Mouse (Mus musculus) embryonic fibroblast, embryonic 13.5 days (primary cell): ENCODE data around the gene Qtrt1. TPM values are rescaled to one million over a fixed set of nuclear protein-coding genes. Genes with fewer than 3 reads are reported as not detected.
A peak's percentile ranks its signal among the peaks of the same experiment; 100 is the strongest.

Experiments
- H3K27ac ChIP-seq: 2 replicates; pipeline ENCODE4 v1.5.1; 2012; ENCODE audit warnings: low read length, control low read depth, inconsistent platforms; ENCODE audit not compliant: insufficient read depth
- H3K4me1 ChIP-seq: 2 replicates; pipeline ENCODE4 v1.6.1; 2011; ENCODE audit warnings: low read length; ENCODE audit not compliant: control insufficient read depth, insufficient read depth
- H3K4me3 ChIP-seq: 2 replicates; pipeline ENCODE4 v1.5.1; 2011; ENCODE audit warnings: mild to moderate bottlenecking, control low read depth, low read length; ENCODE audit not compliant: insufficient read depth
- CTCF ChIP-seq: IDR thresholded peaks from 2 replicates; pipeline ENCODE4 v1.5.1; 2011; ENCODE audit warnings: mild to moderate bottlenecking, control low read depth, low read length, moderate library complexity, borderline replicate concordance; ENCODE audit not compliant: insufficient read depth
- POLR2A ChIP-seq: IDR thresholded peaks from 2 replicates; pipeline ENCODE4 v1.6.1; 2011; ENCODE audit warnings: low read depth, mild to moderate bottlenecking, control low read depth, low read length, moderate library complexity
- polyA plus RNA-seq: library from polyadenylated mRNA; stranded (reverse); fragments of >200 nt; gene quantifications from 2 replicates; pipeline ENCODE4 v1.2.4, GENCODE M21; 2011; ENCODE audit warnings: low read depth; ENCODE audit not compliant: missing spikeins, insufficient read length

Gene Qtrt1
- polyA plus RNA-seq, 1 experiment = 30.0 TPM

DNA sequence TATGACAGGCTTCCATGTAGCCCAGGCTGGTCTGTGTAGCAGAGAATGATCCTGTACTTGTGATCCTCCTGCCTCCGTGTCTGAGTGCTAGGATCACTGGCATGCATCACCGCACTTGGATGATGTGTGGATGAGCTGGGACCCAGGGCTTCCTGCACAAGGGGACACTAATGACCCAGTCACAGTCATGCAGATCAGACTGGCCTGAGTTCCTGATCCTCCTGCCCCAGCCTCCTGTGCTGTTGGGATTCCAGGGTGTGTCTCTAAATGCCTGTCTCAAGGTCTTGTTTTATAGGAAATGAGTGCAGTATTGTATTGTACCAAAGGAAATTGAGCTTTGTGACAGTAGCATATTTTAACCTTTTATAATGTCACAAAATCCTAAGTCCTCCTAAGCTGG is 6.2 kb downstream of the Qtrt1 start:
- TF ChIP-seq CTCF (no peak), POLR2A (no peak)
- H3K4me3 ChIP-seq = no peak overlapping the region
- no peaks in the 10 kb centered on the region for H3K4me1 ChIP-seq
- no peak overlapping the region for H3K27ac ChIP-seq

DNA sequence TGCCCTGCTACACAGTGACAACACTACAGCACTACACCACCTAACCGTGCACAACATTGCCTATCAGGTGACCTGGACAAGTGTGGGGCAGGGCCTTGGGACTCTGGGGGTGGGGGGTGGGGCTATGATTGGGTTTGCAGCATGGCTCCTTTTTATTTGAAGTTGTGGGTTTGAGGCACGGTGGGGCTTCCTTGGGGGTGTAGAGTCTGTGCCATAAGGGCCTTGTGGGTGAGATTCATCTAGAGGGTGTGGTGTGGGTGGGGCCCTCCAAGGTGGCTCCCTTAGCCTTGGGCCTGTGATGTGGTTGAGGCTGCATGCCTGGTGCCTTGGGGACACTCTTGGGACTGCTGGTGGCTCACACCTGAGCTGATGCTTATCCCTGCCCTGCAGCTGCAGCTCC is 8.0 kb downstream of the Qtrt1 start:
- Histone ChIP-seq H3K27ac (no peak overlapping the region), H3K4me1 (no peaks in the 10 kb centered on the region), H3K4me3 (no peak overlapping the region)
- no peak for TF ChIP-seq POLR2A

DNA sequence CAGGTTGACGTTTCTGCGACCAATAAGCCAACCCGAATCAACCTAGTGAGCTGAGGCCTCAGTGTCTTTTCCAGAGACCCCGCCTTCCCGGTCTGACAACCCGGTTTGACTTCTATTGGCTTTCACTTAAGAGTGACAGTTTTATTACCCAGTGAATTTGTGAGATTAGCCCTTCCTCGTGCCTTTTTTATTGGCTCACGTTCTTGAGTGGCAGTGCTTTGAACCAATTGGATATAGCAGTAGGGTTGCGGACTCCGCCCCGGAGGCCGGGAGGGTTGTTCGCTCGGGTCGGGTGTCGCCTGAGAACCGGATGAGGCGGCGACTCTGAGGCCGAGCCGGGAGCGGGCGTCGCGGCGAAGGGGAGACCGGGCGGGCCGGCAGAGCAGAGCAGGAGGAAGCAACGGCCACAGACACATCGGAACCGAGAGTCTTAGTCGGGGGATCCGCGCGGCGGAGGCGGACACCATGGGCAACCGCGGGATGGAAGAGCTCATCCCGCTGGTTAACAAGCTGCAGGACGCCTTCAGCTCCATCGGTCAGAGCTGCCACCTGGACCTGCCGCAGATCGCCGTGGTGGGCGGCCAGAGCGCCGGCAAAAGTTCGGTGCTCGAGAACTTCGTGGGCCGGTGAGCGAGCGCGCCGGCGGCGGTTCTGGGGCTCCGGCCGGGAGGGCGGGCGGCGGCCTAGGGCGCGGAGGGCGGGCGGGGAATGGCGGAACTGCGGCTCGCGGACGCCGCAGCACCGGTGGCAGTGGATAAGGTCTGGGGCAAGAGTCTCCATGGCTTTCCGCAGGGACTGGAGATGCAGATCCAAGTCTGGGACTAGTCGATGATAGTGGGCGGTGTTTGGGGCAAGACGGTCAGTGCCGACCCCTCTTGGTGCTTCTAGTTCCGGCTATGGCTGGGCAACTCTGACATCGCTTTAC is 13.3 kb downstream of the Qtrt1 start, which contains the start of gene Dnm2:
Gene Dnm2, plus strand, starts transcription at position 278 of the 925 bp plus-strand sequence.
- TF ChIP-seq POLR2A (peak; percentile 91), CTCF (no peak)
- Histone ChIP-seq H3K27ac (peak within 1 kb of the TSS; percentile 71), H3K4me3 (peak within 1 kb of the TSS; percentile 92), H3K4me1 (0 out of 2 replicates have a peak, but pooled peaks cover 4% of the 10 kb centered on the region)

DNA sequence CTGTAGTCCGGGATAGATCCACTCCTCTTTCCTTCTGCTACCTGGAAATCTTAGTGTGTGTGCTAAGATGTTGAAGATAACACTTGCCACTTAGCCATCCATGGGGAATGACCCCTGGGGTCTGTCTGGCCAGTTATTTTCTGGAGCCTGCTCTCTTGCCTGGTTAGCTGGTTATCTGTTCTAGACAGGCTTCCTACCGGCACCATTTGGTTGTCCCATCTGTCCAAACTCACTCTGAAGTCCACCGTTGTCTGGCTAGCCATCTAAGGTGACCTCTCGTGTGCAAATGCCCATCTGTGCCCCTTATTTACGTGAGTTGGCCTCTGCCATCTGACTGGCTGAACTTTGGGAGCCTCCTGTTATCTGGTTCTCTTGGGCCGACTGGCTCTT is 13.9 kb downstream of the Qtrt1 start:
- Histone ChIP-seq H3K27ac (peak overlapping the region; percentile 24; the same call in 1 of the 2 replicates), H3K4me1 (0 out of 2 replicates have a peak, but pooled peaks cover 4% of the 10 kb centered on the region), H3K4me3 (peak overlapping the region; percentile 92)
- TF ChIP-seq CTCF = no peak
- no peak for TF ChIP-seq POLR2A

DNA sequence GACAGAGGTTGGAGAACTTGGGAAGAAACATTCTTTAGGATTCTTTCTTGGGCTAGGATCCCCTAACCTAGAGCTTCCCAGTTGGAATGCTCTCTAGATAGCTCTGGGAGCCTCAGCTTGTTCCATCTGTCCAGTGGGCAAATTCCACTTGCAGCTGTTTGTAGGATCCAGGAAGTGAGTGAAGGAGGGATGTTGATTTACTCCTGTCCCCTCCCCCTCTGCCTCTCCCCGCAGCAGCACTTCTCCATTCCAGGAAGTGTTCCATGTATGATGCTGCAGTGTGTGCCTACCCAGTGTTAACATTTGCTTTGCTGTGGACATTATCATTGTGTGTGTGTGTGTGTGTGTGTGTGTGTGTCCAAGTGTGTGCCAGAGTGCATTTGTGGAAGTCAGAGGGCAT is 14.4 kb downstream of the Qtrt1 start:
- peak overlapping the region; percentile 24; the same call in 1 of the 2 replicates for H3K27ac ChIP-seq
- TF ChIP-seq POLR2A = no peak
- TF ChIP-seq CTCF = no peak
- H3K4me1 ChIP-seq = 0 out of 2 replicates have a peak, but pooled peaks cover 4% of the 10 kb centered on the region
- H3K4me3 ChIP-seq = peak overlapping the region; percentile 92

DNA sequence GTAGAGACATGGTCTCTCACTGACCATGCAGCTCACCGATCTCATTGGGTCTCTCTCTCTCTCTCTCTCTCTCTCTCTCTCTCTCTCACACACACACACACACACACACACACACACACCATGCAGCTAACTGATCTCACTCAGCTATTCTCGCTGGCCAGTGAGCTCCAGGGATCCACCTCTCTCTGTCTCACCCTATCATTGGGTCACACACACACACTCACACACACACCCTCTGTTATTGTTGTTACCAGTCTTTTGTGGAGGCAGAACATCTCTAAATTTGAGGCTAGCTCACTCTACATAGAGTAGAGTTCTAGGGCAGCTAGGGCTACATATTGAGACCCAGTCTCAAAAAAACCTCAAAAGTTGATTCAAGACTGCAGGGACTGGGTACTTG is 14.9 kb downstream of the Qtrt1 start:
- Histone ChIP-seq H3K27ac (no peak overlapping the region), H3K4me1 (0 out of 2 replicates have a peak, but pooled peaks cover 4% of the 10 kb centered on the region), H3K4me3 (peak overlapping the region; percentile 92)
- TF ChIP-seq POLR2A (no peak), CTCF (no peak)

DNA sequence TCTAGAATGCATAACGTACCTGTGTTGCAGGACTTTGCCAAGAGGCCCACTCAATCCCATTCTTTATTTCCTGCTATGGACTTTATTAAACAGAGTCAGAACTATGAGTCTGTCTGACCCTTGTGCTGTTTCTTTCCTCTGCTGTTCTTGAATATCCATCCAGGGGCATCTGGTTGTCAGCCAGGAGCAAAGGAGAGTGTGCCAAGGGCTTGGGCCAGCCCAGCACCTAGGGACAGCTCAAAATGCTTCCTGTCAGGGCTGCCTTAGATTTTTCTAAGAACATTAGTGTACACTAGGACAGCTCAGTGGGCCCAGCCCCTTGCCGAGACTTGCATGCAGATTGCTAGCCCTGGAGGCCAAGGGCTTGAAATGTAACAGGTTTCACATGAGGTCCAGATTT is 16.1 kb downstream of the Qtrt1 start:
- no peak overlapping the region for H3K4me3 ChIP-seq
- 0 out of 2 replicates have a peak, but pooled peaks cover 4% of the 10 kb centered on the region for H3K4me1 ChIP-seq
- no peak overlapping the region for H3K27ac ChIP-seq

DNA sequence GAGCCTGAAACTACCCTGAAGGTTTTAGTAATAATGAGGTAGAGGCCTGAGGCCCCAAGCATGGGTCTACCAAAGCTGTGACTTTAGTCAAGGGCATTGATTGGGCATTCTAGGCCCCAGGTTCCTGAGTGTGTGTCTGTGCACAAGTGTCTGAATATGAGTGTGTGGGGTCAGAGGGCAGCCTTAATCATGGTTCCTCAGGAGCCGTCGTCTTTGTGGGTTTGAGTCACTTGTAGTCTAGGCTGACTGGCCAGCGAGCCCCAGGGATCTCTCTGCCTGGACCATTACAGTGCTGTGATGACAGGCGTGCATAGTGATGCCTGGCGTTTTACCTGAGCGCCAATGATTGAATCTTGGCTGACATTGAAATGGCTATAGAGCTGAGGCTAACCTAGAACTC is 16.5 kb downstream of the Qtrt1 start:
- TF ChIP-seq CTCF (no peak), POLR2A (no peak)
- H3K4me3 ChIP-seq = no peak overlapping the region
- no peak overlapping the region for H3K27ac ChIP-seq
- H3K4me1 ChIP-seq = 0 out of 2 replicates have a peak, but pooled peaks cover 4% of the 10 kb centered on the region

More for the DNA sequence above, 16.1 kb downstream of the Qtrt1 start:
- TF ChIP-seq CTCF (no peak), POLR2A (no peak)

DNA sequence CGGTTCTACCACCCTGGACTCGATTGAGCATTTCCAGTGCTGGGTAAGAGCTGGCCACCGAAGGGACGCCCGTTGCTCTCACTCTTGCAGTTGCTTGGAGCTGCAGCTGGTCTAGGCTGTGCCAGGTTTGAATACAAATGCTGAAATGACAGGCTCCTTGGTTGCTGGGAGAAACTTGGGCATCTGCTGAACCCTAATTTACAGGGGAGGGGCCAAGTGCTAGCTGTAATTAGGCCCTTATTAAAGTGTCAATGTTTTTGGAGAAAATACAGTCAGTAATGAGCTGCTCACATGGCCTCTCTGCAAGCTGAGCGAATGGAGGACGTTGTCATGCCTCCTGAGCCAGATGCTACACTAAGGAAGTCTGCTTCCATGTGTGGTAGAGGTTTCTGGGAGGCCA is 19.1 kb downstream of the Qtrt1 start:
- H3K4me3 ChIP-seq = no peak overlapping the region
- peaks cover 9% of the 10 kb centered on the region for H3K4me1 ChIP-seq
- no peak overlapping the region for H3K27ac ChIP-seq
- TF ChIP-seq POLR2A (no peak), CTCF (no peak)

DNA sequence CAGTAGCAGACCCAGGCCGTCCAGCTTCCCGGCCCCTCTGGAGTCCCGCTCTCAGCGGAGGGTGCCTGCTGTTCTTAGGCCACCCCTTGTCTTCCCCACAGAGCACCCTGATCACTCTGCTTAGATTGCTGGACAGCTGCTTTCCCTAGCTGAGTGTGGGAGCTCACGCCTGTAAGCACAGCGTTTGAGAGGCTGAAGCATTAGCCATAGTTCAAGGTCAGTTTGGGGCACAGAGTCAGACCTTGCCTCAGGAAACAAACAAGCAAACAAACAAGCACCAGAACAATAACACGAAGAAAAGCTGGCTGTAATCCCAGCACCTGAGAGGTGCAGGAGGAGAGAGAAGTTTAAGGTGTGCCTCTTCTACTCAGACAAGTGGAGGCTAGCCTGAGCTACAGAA is 20.4 kb downstream of the Qtrt1 start:
- no peak for TF ChIP-seq CTCF
- TF ChIP-seq POLR2A = no peak
- H3K4me1 ChIP-seq = peaks cover 16% of the 10 kb centered on the region
- no peak overlapping the region for H3K27ac ChIP-seq
- no peak overlapping the region for H3K4me3 ChIP-seq
